Mouse (Mus musculus) limb, embryonic 11.5 days (tissue): ENCODE measurements around the gene Hist2h3b. TPM values are rescaled to one million over a fixed set of nuclear protein-coding genes. Genes with fewer than 3 reads are reported as not detected.

ENCODE experiments used
- ATAC-seq: fragments of 200-750 bp; cut with Nextera tagmentation; 2 replicates; pipeline ENCODE4 v1.8.0; 2017; ENCODE audit warnings: low read depth; ENCODE audit not compliant: insufficient number of reproducible peaks, low FRiP score, low TSS enrichment
- DNase-seq: peaks from one replicate; pipeline ENCODE4 v3.0.0-alpha.2; 2015; ENCODE audit warnings: low spot score
- H3K27ac ChIP-seq: fragments of 300-500 bp; sonication (generic); replicated peaks from 2 replicates; pipeline ENCODE4 v1.5.1; 2014; ENCODE audit warnings: low read depth, mild to moderate bottlenecking, low read length
- H3K27me3 ChIP-seq: fragments of 300-500 bp; sonication (generic); 2 replicates; pipeline ENCODE4 v1.6.1; 2014; ENCODE audit warnings: mild to moderate bottlenecking, low read length, mixed read lengths; ENCODE audit not compliant: control insufficient read depth, insufficient read depth
- H3K36me3 ChIP-seq: fragments of 300-500 bp; sonication (generic); 2 replicates; pipeline ENCODE4 v1.6.1; 2014; ENCODE audit warnings: mild to moderate bottlenecking, low read length, moderate library complexity, mixed read lengths; ENCODE audit not compliant: control insufficient read depth, insufficient read depth
- H3K4me1 ChIP-seq: fragments of 300-500 bp; sonication (generic); 2 replicates; pipeline ENCODE4 v1.6.1; 2014; ENCODE audit warnings: low read length, mixed read lengths; ENCODE audit not compliant: control insufficient read depth, insufficient read depth
- H3K4me2 ChIP-seq: fragments of 300-500 bp; sonication (generic); 2 replicates; pipeline ENCODE4 v1.6.1; 2014; ENCODE audit warnings: low read depth, mild to moderate bottlenecking, moderate library complexity; ENCODE audit not compliant: severe bottlenecking
- H3K4me3 ChIP-seq: fragments of 300-500 bp; sonication (generic); 2 replicates; pipeline ENCODE4 v1.5.1; 2014; ENCODE audit warnings: low read depth, low read length
- H3K9ac ChIP-seq: fragments of 300-500 bp; sonication (generic); 2 replicates; pipeline ENCODE4 v1.6.1; 2014; ENCODE audit warnings: mild to moderate bottlenecking, low read length
- H3K9me3 ChIP-seq: fragments of 300-500 bp; sonication (generic); 2 replicates; pipeline ENCODE4 v1.6.1; 2016; ENCODE audit warnings: low read length; ENCODE audit not compliant: control insufficient read depth
- WGBS: fragments of 180-500 bp; shearing (Covaris S2); extraction: QIAGEN DNeasy Blood & Tissue Kit; methylation state at CpG from one replicate; pipeline ENCODE4 v1.1.7; 2014; 5-methylcytosine and 5-hydroxymethylcytosine counted together
- polyA plus RNA-seq: library from polyadenylated mRNA; unstranded; fragments of >200 nt; fragmentation: Nextera tagmentation; extraction: Ambion mirVana; gene quantifications from 2 replicates; pipeline ENCODE4 v1.2.1, GENCODE M21; 2014

Gene Hist2h3b
- polyA plus RNA-seq, 1 experiment from 2014 or later, result 75.8 TPM

- WGBS, result 62% methylated on average over 5 of the region's 5 CpGs
These were observed 24.9 kb downstream of the Hist2h3b start for GRCm38 (mm10) chr3:96293368-96293767.

GRCm38 (mm10) chr3:96293787-96294186, 25.3 kb downstream of the Hist2h3b start, which contains the start of gene Fcgr1:
TSS of gene Fcgr1 (minus strand) at chr3:96293969.
- Histone ChIP-seq H3K27ac (no peak within 1 kb of the TSS), H3K4me3 (no peak within 1 kb of the TSS), H3K36me3 (no peaks in the 10 kb centered on the region), H3K4me2 (no peak within 1 kb of the TSS), H3K9ac (no peak within 1 kb of the TSS), H3K9me3 (no peaks in the 10 kb centered on the region), H3K27me3 (no peaks in the 10 kb centered on the region), H3K4me1 (no peaks in the 10 kb centered on the region)
- whole genome bisulfite sequencing, result 90% methylated on average over 4 of the region's 4 CpGs
- no peak for ATAC-seq
- no peak for DNase-seq

More at GRCm38 (mm10) chr3:96293368-96293767, 24.9 kb downstream of the Hist2h3b start:
- Histone ChIP-seq H3K4me2 (no peak overlapping the region), H3K27me3 (no peaks in the 10 kb centered on the region), H3K4me3 (no peak overlapping the region), H3K27ac (no peak overlapping the region), H3K4me1 (no peaks in the 10 kb centered on the region), H3K36me3 (no peaks in the 10 kb centered on the region), H3K9ac (no peak overlapping the region), H3K9me3 (no peaks in the 10 kb centered on the region)
- DNase-seq (no peak), ATAC-seq (no peak)

- ATAC-seq (no peak), DNase-seq (no peak)
- no peaks in the 10 kb centered on the region for H3K4me1 ChIP-seq
- H3K9me3 ChIP-seq, result no peaks in the 10 kb centered on the region
- no peak overlapping the region for H3K4me2 ChIP-seq
- H3K27me3 ChIP-seq, result no peaks in the 10 kb centered on the region
- WGBS, result 84% methylated on average over 4 of the region's 4 CpGs
- H3K27ac ChIP-seq, result no peak overlapping the region
- no peak overlapping the region for H3K9ac ChIP-seq
- H3K4me3 ChIP-seq, result no peak overlapping the region
- no peaks in the 10 kb centered on the region for H3K36me3 ChIP-seq
These were observed 29.9 kb downstream of the Hist2h3b start for GRCm38 (mm10) chr3:96298360-96298759.

GRCm38 (mm10) chr3:96299562-96299961, 31.1 kb downstream of the Hist2h3b start:
- no peaks in the 10 kb centered on the region for H3K9me3 ChIP-seq
- H3K9ac ChIP-seq, result no peak overlapping the region
- no peaks in the 10 kb centered on the region for H3K27me3 ChIP-seq
- H3K4me2 ChIP-seq, result no peak overlapping the region
- H3K4me1 ChIP-seq, result no peaks in the 10 kb centered on the region
- H3K27ac ChIP-seq, result no peak overlapping the region
- WGBS, result 98% methylated on average over 2 of the region's 2 CpGs
- H3K4me3 ChIP-seq, result no peak overlapping the region
- DNase-seq (peak; percentile 12), ATAC-seq (no peak)
- H3K36me3 ChIP-seq, result no peaks in the 10 kb centered on the region

GRCm38 (mm10) chr3:96300706-96301529, 32.5 kb downstream of the Hist2h3b start:
- H3K4me1 ChIP-seq, result no peaks in the 10 kb centered on the region
- DNase-seq (no peak), ATAC-seq (no peak)
- no peak overlapping the region for H3K9ac ChIP-seq
- no peaks in the 10 kb centered on the region for H3K9me3 ChIP-seq
- no peak overlapping the region for H3K4me3 ChIP-seq
- H3K27me3 ChIP-seq, result no peaks in the 10 kb centered on the region
- H3K36me3 ChIP-seq, result no peaks in the 10 kb centered on the region
- no peak overlapping the region for H3K4me2 ChIP-seq
- no peak overlapping the region for H3K27ac ChIP-seq
- 73% methylated on average over 26 of the region's 26 CpGs for WGBS

- Histone ChIP-seq H3K4me2 (no peak overlapping the region), H3K4me3 (no peak overlapping the region), H3K9me3 (no peaks in the 10 kb centered on the region), H3K9ac (no peak overlapping the region), H3K36me3 (no peaks in the 10 kb centered on the region), H3K27me3 (no peaks in the 10 kb centered on the region), H3K27ac (no peak overlapping the region), H3K4me1 (no peaks in the 10 kb centered on the region)
- WGBS, result 86% methylated on average over 5 of the region's 5 CpGs
- ATAC-seq (no peak), DNase-seq (no peak)
These were observed 33.6 kb downstream of the Hist2h3b start for GRCm38 (mm10) chr3:96302076-96302475.

GRCm38 (mm10) chr3:96306506-96306905, 38.1 kb downstream of the Hist2h3b start:
- no peak overlapping the region for H3K9ac ChIP-seq
- H3K27ac ChIP-seq, result no peak overlapping the region
- H3K27me3 ChIP-seq, result no peaks in the 10 kb centered on the region
- H3K4me1 ChIP-seq, result no peaks in the 10 kb centered on the region
- 67% methylated on average over 9 of the region's 9 CpGs for WGBS
- H3K4me2 ChIP-seq, result no peak overlapping the region
- no peak overlapping the region for H3K4me3 ChIP-seq
- DNase-seq, result no peak
- no peak for ATAC-seq
- H3K9me3 ChIP-seq, result no peaks in the 10 kb centered on the region
- H3K36me3 ChIP-seq, result no peaks in the 10 kb centered on the region

GRCm38 (mm10) chr3:96309441-96309840, 41.0 kb downstream of the Hist2h3b start:
- DNase-seq, result no peak
- no peak overlapping the region for H3K27ac ChIP-seq
- H3K4me2 ChIP-seq, result no peak overlapping the region
- no peaks in the 10 kb centered on the region for H3K27me3 ChIP-seq
- 61% methylated on average over 3 of the region's 3 CpGs for WGBS
- H3K9me3 ChIP-seq, result no peaks in the 10 kb centered on the region
- H3K36me3 ChIP-seq, result no peaks in the 10 kb centered on the region
- H3K4me3 ChIP-seq, result no peak overlapping the region
- ATAC-seq, result no peak
- no peaks in the 10 kb centered on the region for H3K4me1 ChIP-seq
- no peak overlapping the region for H3K9ac ChIP-seq
